Mouse (Mus musculus): ENCODE measurements around the gene Tab2. TPM values are rescaled to one million over a fixed set of nuclear protein-coding genes. Genes with fewer than 3 reads are reported as not detected.

Gene Tab2
- total and polyA plus RNA-seq, 3 experiments, result 13.7 to 43.5 (median 30.4) TPM

DNA sequence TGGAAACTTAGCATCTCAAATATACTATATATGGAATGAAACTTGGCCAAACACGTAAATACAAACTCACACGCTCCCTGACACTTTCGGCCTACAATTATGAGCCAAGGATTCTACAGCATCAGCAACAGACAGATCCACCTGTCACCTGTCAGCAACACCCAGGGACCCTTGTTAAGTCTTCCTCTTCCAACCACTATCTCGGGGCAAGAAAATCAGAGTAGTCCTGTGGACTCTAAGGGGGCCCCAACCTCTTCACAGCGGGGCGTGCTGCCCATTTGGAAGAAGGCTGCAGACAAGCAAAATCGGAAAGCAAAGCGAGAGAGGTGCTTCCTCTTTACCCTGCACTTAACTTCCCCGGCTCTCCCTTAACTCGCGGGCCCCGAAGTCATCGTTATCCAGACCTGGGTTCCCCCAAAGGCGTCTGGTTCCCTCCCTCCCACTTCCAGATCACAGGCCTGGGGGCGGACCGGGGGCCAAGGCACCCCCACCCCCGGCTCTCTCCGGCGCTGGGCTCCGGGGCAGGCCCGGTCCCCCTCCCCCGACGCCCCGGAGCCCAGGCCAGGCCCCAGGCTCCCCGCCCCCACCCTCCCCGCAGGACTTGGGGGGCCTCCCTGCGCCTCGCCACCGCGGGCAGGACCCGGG lies 919 bp downstream of the Tab2 start:
- Histone ChIP-seq H3K4me2 (ENCODE audit: insufficient read depth, low read depth, poor library complexity, severe bottlenecking) (peak overlapping the region; percentile 6), H3K27me3 (replicated peaks) (no peaks in the 10 kb centered on the region), H3K36me3 (replicated peaks in 1 of 2; ENCODE audit: control insufficient read depth in 1 of 2, insufficient read depth in 1 of 2, low read length in 1 of 2) (peaks cover 0 to 11% of the 10 kb centered on the region in 2 experiments), H3K27ac (ENCODE audit: insufficient read depth, low read depth) (peak overlapping the region; percentile 77), H3K79me2 (replicated peaks; ENCODE audit: control insufficient read depth, extremely low read depth, insufficient read depth, poor library complexity, severe bottlenecking) (peaks cover 56% of the 10 kb centered on the region), H3K4me1 (ENCODE audit: control insufficient read depth in 1 of 2, insufficient read depth in 2 of 2) (peaks cover 6 to 33% of the 10 kb centered on the region in 2 experiments; a peak in 3 of 4 replicates), H3K4me3 (replicated peaks in 1 of 3; ENCODE audit: low read depth in 2 of 3, low read length in 2 of 3, poor library complexity in 1 of 3) (peak overlapping the region; percentile 69 to 87 (median 75)), H3K9ac (ENCODE audit: insufficient read depth, low read depth) (peak overlapping the region; percentile 100), H3K9me3 (replicated peaks; ENCODE audit: low read length) (no peaks in the 10 kb centered on the region)
- dilution Hi-C loops (cut with MboI; ENCODE audit: extremely low pct_ligation_motif_present, extremely low pct_unique_long_range_greater_than_20kb, low sequenced_read_pairs) (no loop called here), in situ Hi-C loops (cut with MboI; ENCODE audit: low pct_ligation_motif_present, low pct_unique_long_range_greater_than_20kb, low sequenced_read_pairs) (no loop called here)
- no peak for TF ChIP-seq USF2 (conservative IDR thresholded peaks at IDR 0.05; ENCODE audit: low read depth, low read length)
- TF ChIP-seq ETS1 (conservative IDR thresholded peaks at IDR 0.05; ENCODE audit: low read depth, low read length), result no peak
- TF ChIP-seq BHLHE40 (IDR thresholded peaks at IDR 0.05; ENCODE audit: low read depth, low read length), result 0 out of 2 replicates have a peak, but pooled peaks have one; percentile 3
- TF ChIP-seq MAZ (IDR thresholded peaks at IDR 0.05; ENCODE audit: low read depth, low read length), result no peak
- no peak for TF ChIP-seq EP300 (IDR thresholded peaks at IDR 0.05; ENCODE audit: low read length)
- TF ChIP-seq ZKSCAN1 (IDR thresholded peaks at IDR 0.05; ENCODE audit: borderline replicate concordance, low read depth, low read length), result no peak
- TF ChIP-seq JUN (IDR thresholded peaks at IDR 0.05; ENCODE audit: insufficient read depth, low read depth, low read length), result no peak
- TF ChIP-seq SIN3A (IDR thresholded peaks at IDR 0.05; ENCODE audit: low read length), result peak; percentile 20; the same call in 1 of the 2 replicates
- TF ChIP-seq POLR2AphosphoS2 (IDR thresholded peaks at IDR 0.05; ENCODE audit: low read depth, low read length), result no peak
- no peak for TF ChIP-seq PAX5 (IDR thresholded peaks at IDR 0.05; ENCODE audit: low read length)
- TF ChIP-seq CHD2 (IDR thresholded peaks at IDR 0.05; ENCODE audit: low read length), result no peak; the same call in 1 of the 2 replicates
- no peak for TF ChIP-seq MAFK (IDR thresholded peaks at IDR 0.05; ENCODE audit: insufficient replicate concordance, low read length)
- TF ChIP-seq RCOR1 (conservative IDR thresholded peaks at IDR 0.05; ENCODE audit: low read depth, low read length), result no peak
- TF ChIP-seq NELFE (IDR thresholded peaks at IDR 0.05; ENCODE audit: low read depth, low read length), result no peak
- no peak for TF ChIP-seq KAT2A (IDR thresholded peaks at IDR 0.05; ENCODE audit: insufficient replicate concordance, low read length)
- TF ChIP-seq MAX (IDR thresholded peaks at IDR 0.05; ENCODE audit: low read length), result no peak
- peak; percentile 86; the same call in 1 of the 2 replicates for TF ChIP-seq CHD1 (IDR thresholded peaks at IDR 0.05; ENCODE audit: low read depth, low read length)
- no peak for TF ChIP-seq ZC3H11A (IDR thresholded peaks at IDR 0.05; ENCODE audit: low read depth, low read length)
- TF ChIP-seq UBTF (IDR thresholded peaks at IDR 0.05; ENCODE audit: low read depth, low read length), result no peak
- peak; percentile 2; the same call in 1 of the 2 replicates for TF ChIP-seq MXI1 (IDR thresholded peaks at IDR 0.05; ENCODE audit: low read depth, low read length)
- peak; percentile 1; the same call in 1 of the 2 replicates for TF ChIP-seq HCFC1 (IDR thresholded peaks at IDR 0.05; ENCODE audit: low read depth, low read length)
- TF ChIP-seq RAD21 (IDR thresholded peaks at IDR 0.05; ENCODE audit: low read depth, low read length), result no peak
- no peak for TF ChIP-seq ZMIZ1 (IDR thresholded peaks at IDR 0.05; ENCODE audit: low read depth, low read length)
- TF ChIP-seq E2F4 (IDR thresholded peaks at IDR 0.05; ENCODE audit: insufficient replicate concordance, low read depth, low read length), result no peak
- 0 out of 2 replicates have a peak, but pooled peaks have one; percentile 5 for TF ChIP-seq MEF2A (IDR thresholded peaks at IDR 0.05; ENCODE audit: borderline replicate concordance, low read depth, low read length)
- no peak for TF ChIP-seq GABPA (IDR thresholded peaks at IDR 0.05; ENCODE audit: insufficient replicate concordance, low read depth, low read length)
- no peak for DNase-seq (ENCODE audit: extremely low read depth)
